Mouse (Mus musculus) liver, embryonic 16.5 days (tissue): ENCODE data around the gene Acyp1. TPM values are rescaled to one million over a fixed set of nuclear protein-coding genes. Genes with fewer than 3 reads are reported as not detected.

Experiments used
- ATAC-seq: fragments of 200-750 bp; cut with Nextera tagmentation; 2 replicates; pipeline ENCODE4 v1.8.0; 2017; ENCODE audit warnings: low read depth, mild to moderate bottlenecking, moderate number of reproducible peaks, moderate library complexity
- H3K27ac ChIP-seq: fragments of 300-500 bp; sonication (generic); 2 replicates; pipeline ENCODE4 v1.5.1; 2014; ENCODE audit warnings: mild to moderate bottlenecking, low read length
- H3K27me3 ChIP-seq: fragments of 300-500 bp; sonication (generic); 2 replicates; pipeline ENCODE4 v1.6.1; 2014; ENCODE audit warnings: low read depth, low read length, mixed read lengths; ENCODE audit not compliant: control insufficient read depth, insufficient read depth
- H3K36me3 ChIP-seq: fragments of 300-500 bp; sonication (generic); 2 replicates; pipeline ENCODE4 v1.6.1; 2014; ENCODE audit warnings: mild to moderate bottlenecking; ENCODE audit not compliant: control insufficient read depth, insufficient read depth
- H3K4me1 ChIP-seq: fragments of 300-500 bp; sonication (generic); 2 replicates; pipeline ENCODE4 v1.6.1; 2014; ENCODE audit warnings: low read depth, low read length, mixed read lengths; ENCODE audit not compliant: control insufficient read depth
- H3K4me2 ChIP-seq: fragments of 300-500 bp; sonication (generic); 2 replicates; pipeline ENCODE4 v1.6.1; 2014; ENCODE audit warnings: low read depth, low read length, mixed read lengths
- H3K4me3 ChIP-seq: fragments of 300-500 bp; sonication (generic); 2 replicates; pipeline ENCODE4 v1.5.1; 2014; ENCODE audit warnings: low read depth, mild to moderate bottlenecking, low read length
- H3K9ac ChIP-seq: fragments of 300-500 bp; sonication (generic); 2 replicates; pipeline ENCODE4 v1.6.1; 2014; ENCODE audit warnings: low read depth, low read length
- H3K9me3 ChIP-seq: fragments of 300-500 bp; sonication (generic); replicated peaks from 2 replicates; pipeline ENCODE4 v1.6.1; 2016; ENCODE audit warnings: low read length; ENCODE audit not compliant: control insufficient read depth
- WGBS: fragments of 180-500 bp; shearing (Covaris S2); extraction: QIAGEN DNeasy Blood & Tissue Kit; methylation state at CpG from one replicate; pipeline ENCODE4 v1.1.7; 2014; ENCODE audit not compliant: insufficient replicate concordance; 5-methylcytosine and 5-hydroxymethylcytosine counted together
- polyA plus RNA-seq: library from polyadenylated mRNA; unstranded; fragments of >200 nt; fragmentation: Nextera tagmentation; extraction: Ambion mirVana; gene quantifications from 2 replicates; pipeline ENCODE4 v1.2.1, GENCODE M21; 2015

Acyp1 gene
- polyA plus RNA-seq, 1 experiment from 2014 or later, result 43.3 TPM

- Histone ChIP-seq H3K27ac (peak overlapping the region; percentile 76), H3K4me2 (peak overlapping the region; percentile 86), H3K4me3 (peak overlapping the region; percentile 37), H3K9ac (peak overlapping the region; percentile 39; the same call in 1 of the 2 replicates), H3K36me3 (no peaks in the 10 kb centered on the region; the same call in 1 of the 2 replicates), H3K4me1 (peaks cover 22% of the 10 kb centered on the region), H3K9me3 (no peaks in the 10 kb centered on the region), H3K27me3 (no peaks in the 10 kb centered on the region)
- peak; percentile 62 for ATAC-seq
- 47% methylated on average over 10 of the region's 10 CpGs for WGBS
Observed at GRCm38 (mm10) chr12:85278919-85279318, 9.3 kb downstream of the Acyp1 start.

DNA sequence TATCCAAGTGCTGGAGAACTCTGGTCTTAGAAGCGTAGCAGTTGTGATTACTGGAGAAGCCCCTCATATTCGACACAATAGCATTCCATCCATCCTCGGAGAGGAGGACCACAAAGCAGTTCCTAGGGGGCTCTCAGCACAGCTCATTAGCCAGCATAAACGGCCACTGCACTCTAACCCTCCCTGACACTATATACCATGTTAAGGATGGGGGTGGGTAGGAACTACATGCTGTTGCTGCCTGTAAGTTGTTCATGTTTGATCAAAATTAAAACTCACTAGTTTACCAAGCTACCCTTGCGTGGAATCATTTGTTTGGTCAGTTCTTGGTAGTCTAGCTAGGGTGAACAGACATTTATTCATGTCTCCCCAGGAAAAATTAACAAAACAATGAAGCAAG is 12.0 kb downstream of the Acyp1 start:
- no peaks in the 10 kb centered on the region for H3K27me3 ChIP-seq
- H3K36me3 ChIP-seq, result no peaks in the 10 kb centered on the region; the same call in 1 of the 2 replicates
- H3K9ac ChIP-seq, result no peak overlapping the region
- WGBS, result 80% methylated on average over 5 of the region's 5 CpGs
- H3K4me3 ChIP-seq, result no peak overlapping the region
- no peaks in the 10 kb centered on the region for H3K9me3 ChIP-seq
- no peak for ATAC-seq
- no peak overlapping the region for H3K4me2 ChIP-seq
- no peak overlapping the region for H3K27ac ChIP-seq
- peaks cover 27% of the 10 kb centered on the region for H3K4me1 ChIP-seq

- Histone ChIP-seq H3K27me3 (no peaks in the 10 kb centered on the region), H3K36me3 (no peaks in the 10 kb centered on the region; the same call in 1 of the 2 replicates), H3K9ac (no peak overlapping the region), H3K9me3 (no peaks in the 10 kb centered on the region), H3K27ac (no peak overlapping the region), H3K4me1 (peaks cover 16% of the 10 kb centered on the region), H3K4me3 (no peak overlapping the region), H3K4me2 (no peak overlapping the region)
- 73% methylated on average over 10 of the region's 10 CpGs for WGBS
- no peak for ATAC-seq
Observed at GRCm38 (mm10) chr12:85273508-85273907, 14.7 kb downstream of the Acyp1 start.

DNA sequence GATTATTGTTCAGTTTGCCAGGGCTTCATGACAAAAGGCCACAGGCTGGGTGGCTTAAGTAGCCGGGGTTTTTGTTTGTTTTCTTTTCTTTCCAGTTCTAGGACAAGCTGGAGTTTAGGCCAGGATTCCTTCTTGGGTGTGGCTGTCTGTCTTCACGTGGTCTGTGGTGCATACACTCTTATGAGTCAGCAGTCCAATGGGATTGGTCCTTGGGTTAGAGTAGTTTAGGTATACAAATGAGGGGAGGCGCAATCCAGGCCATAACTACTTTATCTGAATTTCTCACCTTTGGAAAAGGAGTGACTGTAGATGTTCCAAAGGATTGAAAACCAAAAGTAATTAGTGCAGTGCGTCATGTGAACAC is 16.4 kb downstream of the Acyp1 start:
- no peaks in the 10 kb centered on the region; the same call in 1 of the 2 replicates for H3K36me3 ChIP-seq
- no peak overlapping the region for H3K9ac ChIP-seq
- H3K27ac ChIP-seq, result no peak overlapping the region
- no peak overlapping the region for H3K4me3 ChIP-seq
- no peaks in the 10 kb centered on the region for H3K9me3 ChIP-seq
- H3K27me3 ChIP-seq, result no peaks in the 10 kb centered on the region
- no peak overlapping the region for H3K4me2 ChIP-seq
- peaks cover 8% of the 10 kb centered on the region for H3K4me1 ChIP-seq
- WGBS, result 51% methylated on average over 4 of the region's 4 CpGs
- ATAC-seq, result peak; percentile 56; the same call in 1 of the 2 replicates

DNA sequence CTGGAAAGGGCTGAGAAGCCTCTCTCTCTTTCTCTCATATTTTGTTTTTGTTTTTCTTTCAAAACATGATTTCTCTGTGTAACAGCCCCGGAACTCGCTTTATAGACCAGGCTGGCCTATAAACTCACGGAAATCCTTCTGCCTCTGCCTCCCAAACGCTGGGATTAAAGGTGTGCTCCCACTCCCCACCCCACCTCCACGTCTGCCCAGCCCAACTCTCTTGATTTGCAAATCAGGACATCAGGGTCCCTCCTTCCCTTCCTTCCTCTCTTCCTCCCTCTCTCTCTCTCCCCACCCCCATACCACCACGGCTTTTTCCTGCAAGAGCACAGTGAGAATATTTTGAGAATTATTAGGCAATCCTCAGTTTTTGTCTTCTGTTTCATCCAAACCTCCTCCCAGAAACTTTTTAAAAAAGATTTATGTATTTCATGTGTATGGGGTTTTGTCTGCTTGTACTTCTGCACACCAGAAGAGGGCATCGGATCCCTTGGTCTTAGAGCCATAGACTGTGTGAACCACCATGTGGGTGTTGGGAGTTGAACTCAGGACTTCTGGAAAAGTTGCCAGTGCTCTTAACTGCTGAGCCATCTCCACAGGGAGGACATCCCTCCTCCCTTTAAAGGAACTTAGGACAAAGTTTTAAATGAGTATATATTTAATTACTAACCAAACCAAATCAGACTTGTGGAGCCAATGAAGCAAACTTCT is 17.0 kb downstream of the Acyp1 start:
- no peak overlapping the region for H3K27ac ChIP-seq
- H3K9ac ChIP-seq, result no peak overlapping the region
- H3K4me1 ChIP-seq, result peaks cover 8% of the 10 kb centered on the region
- H3K36me3 ChIP-seq, result no peaks in the 10 kb centered on the region; the same call in 1 of the 2 replicates
- no peak overlapping the region for H3K4me2 ChIP-seq
- H3K27me3 ChIP-seq, result no peaks in the 10 kb centered on the region
- no peak overlapping the region for H3K4me3 ChIP-seq
- ATAC-seq, result no peak
- H3K9me3 ChIP-seq, result no peaks in the 10 kb centered on the region
- WGBS, result 65% methylated on average over 7 of the region's 7 CpGs

DNA sequence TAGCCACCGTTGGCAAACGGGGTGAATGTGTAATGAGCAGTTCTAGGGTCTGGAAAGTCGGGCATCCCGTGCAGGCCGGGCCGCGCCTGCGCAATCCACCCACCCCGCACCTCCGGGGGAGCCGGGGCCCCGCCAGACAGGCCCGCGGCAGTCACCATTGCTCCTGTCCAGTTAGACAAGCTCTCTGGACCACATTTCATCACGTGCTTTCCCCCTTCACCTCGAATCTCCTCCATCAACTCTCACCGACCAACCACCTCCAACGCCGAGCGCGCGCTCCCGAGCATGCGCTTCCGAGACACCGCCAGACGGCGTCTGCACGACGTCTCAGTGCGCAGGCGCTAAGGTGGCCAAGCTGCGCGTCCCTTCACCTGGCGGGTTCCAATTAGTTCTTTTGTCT is 17.9 kb downstream of the Acyp1 start, which contains the start of gene Mlh3:
Mlh3 (minus strand) TSS at position 281 of the 400 bp plus-strand sequence.
- ATAC-seq, result peak; percentile 88
- Histone ChIP-seq H3K36me3 (no peaks in the 10 kb centered on the region; the same call in 1 of the 2 replicates), H3K9me3 (no peaks in the 10 kb centered on the region), H3K27me3 (no peaks in the 10 kb centered on the region), H3K27ac (peak within 1 kb of the TSS; percentile 73), H3K4me3 (peak within 1 kb of the TSS; percentile 79), H3K9ac (peak within 1 kb of the TSS; percentile 76), H3K4me1 (peaks cover 8% of the 10 kb centered on the region), H3K4me2 (peak within 1 kb of the TSS; percentile 79)
- under 1% methylated on average over 35 of the region's 35 CpGs for WGBS

DNA sequence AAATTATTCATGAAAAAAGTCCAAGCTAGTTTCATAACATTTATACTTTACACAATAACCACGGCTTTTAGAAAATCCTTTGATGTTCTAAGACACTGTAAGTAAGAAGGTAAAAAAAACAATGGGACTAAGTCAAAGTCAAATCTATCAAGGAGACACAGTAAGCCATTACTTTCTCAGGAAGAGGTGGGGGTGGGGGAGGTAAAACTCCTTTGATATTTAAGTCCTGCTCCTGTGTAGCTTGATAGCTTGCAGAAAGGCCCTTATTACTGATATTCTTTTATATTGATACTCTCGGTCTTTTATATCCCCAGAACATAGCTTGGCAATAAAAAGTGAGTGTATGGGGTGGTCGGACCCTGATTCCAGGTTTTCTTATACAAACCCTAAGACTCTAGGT is 18.4 kb downstream of the Acyp1 start:
- WGBS, result 53% methylated on average over 3 of the region's 3 CpGs
- H3K9me3 ChIP-seq, result no peaks in the 10 kb centered on the region
- no peak overlapping the region for H3K27ac ChIP-seq
- no peaks in the 10 kb centered on the region; the same call in 1 of the 2 replicates for H3K36me3 ChIP-seq
- H3K4me3 ChIP-seq, result peak overlapping the region; percentile 79
- peak overlapping the region; percentile 76 for H3K9ac ChIP-seq
- no peaks in the 10 kb centered on the region for H3K27me3 ChIP-seq
- H3K4me1 ChIP-seq, result peaks cover 8% of the 10 kb centered on the region
- ATAC-seq, result no peak
- peak overlapping the region; percentile 79 for H3K4me2 ChIP-seq

DNA sequence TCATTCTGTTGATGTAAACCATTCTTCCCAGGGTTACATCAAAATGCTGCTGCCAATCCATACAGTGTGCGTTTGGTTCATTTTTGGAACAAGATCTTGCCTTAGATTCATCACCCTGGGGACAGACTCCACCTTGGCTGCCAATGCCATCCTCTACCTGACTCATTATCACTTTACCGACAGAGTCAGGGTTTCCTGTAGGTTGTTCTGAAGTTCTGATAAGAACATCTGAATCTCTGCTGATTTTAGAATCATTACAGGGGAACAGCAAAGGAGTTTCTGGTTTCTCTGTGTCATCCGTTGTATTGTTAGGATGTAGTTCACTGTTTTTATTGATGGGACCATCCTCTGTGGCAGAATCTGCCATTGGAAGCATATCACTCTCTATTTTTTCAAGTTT is 22.0 kb downstream of the Acyp1 start:
- Histone ChIP-seq H3K27me3 (no peaks in the 10 kb centered on the region), H3K4me3 (no peak overlapping the region), H3K36me3 (no peaks in the 10 kb centered on the region), H3K9ac (no peak overlapping the region), H3K4me2 (no peak overlapping the region), H3K9me3 (no peaks in the 10 kb centered on the region), H3K27ac (no peak overlapping the region), H3K4me1 (peaks cover 3% of the 10 kb centered on the region; the same call in 1 of the 2 replicates)
- no peak for ATAC-seq
- 60% methylated on average over 3 of the region's 3 CpGs for WGBS

DNA sequence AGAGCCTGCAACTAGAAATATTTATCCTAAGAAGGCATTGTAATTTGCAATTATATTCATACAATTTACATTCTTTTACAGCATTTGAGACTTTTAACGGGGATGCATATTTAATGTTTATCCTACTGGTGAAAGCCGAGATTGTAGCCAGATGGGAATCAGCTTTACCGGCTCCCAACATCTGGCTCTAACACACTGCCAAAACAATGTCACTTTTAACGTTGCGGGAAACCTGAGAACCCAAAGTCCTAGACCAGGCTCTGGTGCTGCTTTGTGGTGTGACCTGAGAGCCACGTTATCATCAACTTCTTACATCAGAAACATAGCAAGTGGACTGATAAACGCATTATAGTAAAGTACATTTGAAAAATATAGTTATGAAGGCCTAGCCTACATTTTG is 23.3 kb downstream of the Acyp1 start:
- Histone ChIP-seq H3K4me2 (no peak overlapping the region), H3K4me3 (no peak overlapping the region), H3K27ac (no peak overlapping the region), H3K27me3 (no peaks in the 10 kb centered on the region), H3K9me3 (no peaks in the 10 kb centered on the region), H3K4me1 (peaks cover under 1% of the 10 kb centered on the region; the same call in 1 of the 2 replicates), H3K36me3 (no peaks in the 10 kb centered on the region), H3K9ac (no peak overlapping the region)
- WGBS, result 67% methylated on average over 7 of the region's 7 CpGs
- no peak for ATAC-seq
